Mouse (Mus musculus) lung, adult 2 months (tissue): ENCODE data around the gene Traf3ip3.

Experiments
- CTCF ChIP-seq: fragments of 200-500 bp; IDR thresholded peaks from 2 replicates; pipeline ENCODE4 v1.5.1; 2011; ENCODE audit warnings: mild to moderate bottlenecking, low read length, control low read depth; ENCODE audit not compliant: insufficient read depth
- POLR2A ChIP-seq: fragments of 200-500 bp; IDR thresholded peaks from 2 replicates; pipeline ENCODE4 v1.6.1; 2011; ENCODE audit warnings: low read depth, mild to moderate bottlenecking, control low read depth, low read length, borderline replicate concordance; ENCODE audit errors: extremely low read depth

DNA sequence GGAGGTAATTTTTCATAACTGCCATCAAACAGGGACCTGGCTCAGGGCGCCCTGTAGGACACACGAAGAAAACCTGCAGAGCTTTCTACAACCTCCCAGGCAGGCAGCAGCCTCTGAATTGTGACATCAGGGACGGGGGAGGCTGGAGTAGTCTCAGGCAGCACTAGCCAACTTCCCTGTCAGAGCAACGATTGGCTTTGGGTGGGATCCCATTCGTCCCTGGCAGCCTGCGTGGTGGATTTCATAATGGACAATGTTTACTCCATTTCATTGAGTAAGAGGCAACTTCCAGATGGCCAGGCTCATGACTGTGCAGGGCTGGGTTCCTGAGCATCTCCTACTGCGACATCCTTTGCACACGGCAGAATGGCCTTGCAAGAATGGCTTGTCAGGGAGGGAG lies 40.7 kb upstream of the Traf3ip3 start:
- TF ChIP-seq POLR2A = peak; percentile 61; the same call in 1 of the 2 replicates
- TF ChIP-seq CTCF = no peak
